Mouse (Mus musculus) lung, adult 2 months (tissue): Measurements from ENCODE around the gene Cnr2.

ENCODE experiments used
- CTCF ChIP-seq: fragments of 200-500 bp; IDR thresholded peaks from 2 replicates; pipeline ENCODE4 v1.5.1; 2011; ENCODE audit warnings: mild to moderate bottlenecking, low read length, control low read depth; ENCODE audit not compliant: insufficient read depth
- POLR2A ChIP-seq: fragments of 200-500 bp; IDR thresholded peaks from 2 replicates; pipeline ENCODE4 v1.6.1; 2011; ENCODE audit warnings: low read depth, mild to moderate bottlenecking, control low read depth, low read length, borderline replicate concordance; ENCODE audit errors: extremely low read depth

DNA sequence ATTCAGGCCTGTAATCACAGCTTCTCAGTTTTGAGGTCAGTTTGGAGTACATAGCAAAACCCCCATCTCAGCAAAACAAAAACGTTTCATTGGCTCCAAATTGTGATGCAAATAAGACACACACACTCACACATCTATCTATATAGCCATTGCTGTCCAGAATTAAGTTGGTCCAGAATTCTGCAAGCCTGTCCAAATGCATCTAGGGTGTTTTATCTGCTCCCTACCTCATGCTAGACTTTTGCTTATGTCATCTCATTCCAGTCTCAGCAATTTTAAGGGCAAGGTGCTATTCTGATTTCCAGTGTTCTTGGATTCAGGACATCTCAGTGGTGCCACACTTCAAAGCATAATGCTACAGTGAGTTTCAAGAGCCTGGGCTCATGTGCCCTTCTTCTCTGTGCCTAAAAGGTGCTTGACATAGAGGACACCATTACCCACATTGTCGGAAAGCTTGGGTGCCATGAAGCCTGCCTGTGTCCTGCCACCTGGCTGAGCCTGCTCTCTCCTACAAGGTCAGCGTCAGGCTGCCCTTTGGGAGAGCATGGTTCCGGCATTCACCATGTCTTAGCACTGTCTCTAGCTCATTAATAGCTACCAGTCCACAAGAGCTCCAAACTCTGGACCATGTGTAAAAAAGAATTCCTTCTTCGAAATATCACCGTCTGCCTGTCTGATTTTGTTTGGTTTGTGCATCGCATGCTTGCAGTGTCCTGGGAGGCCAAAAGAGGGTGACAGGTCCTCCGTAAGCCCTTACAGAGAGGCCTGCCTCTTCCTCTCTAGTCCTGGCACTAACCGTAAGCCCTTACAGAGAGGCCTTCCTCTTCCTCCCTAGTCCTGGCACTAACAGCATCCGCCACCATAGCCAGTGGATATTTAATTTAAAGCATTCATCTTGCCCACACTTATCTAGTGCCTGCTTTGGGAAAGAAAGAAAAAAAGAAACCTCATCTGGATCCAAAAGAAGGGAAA, 20.3 kb upstream of the Cnr2 start:
- no peak for TF ChIP-seq POLR2A
- no peak for TF ChIP-seq CTCF
